Mouse (Mus musculus): ENCODE results near the gene 6030408B16Rik. TPM values are rescaled to one million over a fixed set of nuclear protein-coding genes. Genes with fewer than 3 reads are reported as not detected.

6030408B16Rik gene
- polyA plus RNA-seq, 1 experiment from 2014 or later = 0.48 TPM

GRCm38 (mm10) chr15:101299480-101299960, 6.5 kb downstream of the 6030408B16Rik start:
- 64% methylated on average over 14 of the region's 14 CpGs for WGBS
- H3K36me3 ChIP-seq (ENCODE audit: control insufficient read depth, insufficient read depth) = no peaks in the 10 kb centered on the region

GRCm38 (mm10) chr15:101300128-101300527, 7.1 kb downstream of the 6030408B16Rik start:
- Histone ChIP-seq H3K4me2 (replicated peaks; ENCODE audit: low read depth) (no peak overlapping the region), H3K4me1 (replicated peaks; ENCODE audit: control insufficient read depth, insufficient read depth, low read length) (no peaks in the 10 kb centered on the region), H3K27ac (ENCODE audit: low read depth, low read length) (no peak overlapping the region), H3K36me3 (ENCODE audit: control insufficient read depth, insufficient read depth) (no peaks in the 10 kb centered on the region), H3K9ac (ENCODE audit: low read depth, low read length) (no peak overlapping the region; the same call in 1 of the 2 replicates), H3K27me3 (replicated peaks; ENCODE audit: control insufficient read depth, insufficient read depth, low read length) (no peaks in the 10 kb centered on the region), H3K4me3 (ENCODE audit: low read depth, low read length) (no peak overlapping the region), H3K9me3 (ENCODE audit: control insufficient read depth) (no peaks in the 10 kb centered on the region)
- TF ChIP-seq CTCF (IDR thresholded peaks at IDR 0.05; ENCODE audit: low read depth) = no peak
- WGBS = 46% methylated on average over 6 of the region's 6 CpGs
- ATAC-seq = no peak

More at GRCm38 (mm10) chr15:101299480-101299960, 6.5 kb downstream of the 6030408B16Rik start:
- Histone ChIP-seq H3K27me3 (replicated peaks; ENCODE audit: control insufficient read depth, insufficient read depth, low read length) (no peaks in the 10 kb centered on the region), H3K4me2 (replicated peaks; ENCODE audit: low read depth) (no peak overlapping the region), H3K4me1 (replicated peaks; ENCODE audit: control insufficient read depth, insufficient read depth, low read length) (no peaks in the 10 kb centered on the region), H3K9me3 (ENCODE audit: control insufficient read depth) (no peaks in the 10 kb centered on the region), H3K9ac (ENCODE audit: low read depth, low read length) (no peak overlapping the region), H3K4me3 (ENCODE audit: low read depth, low read length) (no peak overlapping the region), H3K27ac (ENCODE audit: low read depth, low read length) (no peak overlapping the region)
- ATAC-seq = no peak
- no peak for TF ChIP-seq CTCF (IDR thresholded peaks at IDR 0.05; ENCODE audit: low read depth)

- Histone ChIP-seq H3K27me3 (replicated peaks; ENCODE audit: control insufficient read depth, insufficient read depth, low read length) (no peaks in the 10 kb centered on the region), H3K4me3 (ENCODE audit: low read depth, low read length) (no peak overlapping the region), H3K27ac (ENCODE audit: low read depth, low read length) (no peak overlapping the region), H3K4me1 (replicated peaks; ENCODE audit: control insufficient read depth, insufficient read depth, low read length) (no peaks in the 10 kb centered on the region), H3K9ac (ENCODE audit: low read depth, low read length) (no peak overlapping the region), H3K4me2 (replicated peaks; ENCODE audit: low read depth) (no peak overlapping the region), H3K9me3 (ENCODE audit: control insufficient read depth) (no peaks in the 10 kb centered on the region), H3K36me3 (ENCODE audit: control insufficient read depth, insufficient read depth) (no peaks in the 10 kb centered on the region)
- no peak for TF ChIP-seq CTCF (IDR thresholded peaks at IDR 0.05; ENCODE audit: low read depth)
- no peak for ATAC-seq
- 75% methylated on average over 3 of the region's 3 CpGs for WGBS
Measured at GRCm38 (mm10) chr15:101302201-101302600, 9.2 kb downstream of the 6030408B16Rik start.

- WGBS = 77% methylated on average over 4 of the region's 4 CpGs
Measured at GRCm38 (mm10) chr15:101303830-101304229, 10.8 kb downstream of the 6030408B16Rik start.

DNA sequence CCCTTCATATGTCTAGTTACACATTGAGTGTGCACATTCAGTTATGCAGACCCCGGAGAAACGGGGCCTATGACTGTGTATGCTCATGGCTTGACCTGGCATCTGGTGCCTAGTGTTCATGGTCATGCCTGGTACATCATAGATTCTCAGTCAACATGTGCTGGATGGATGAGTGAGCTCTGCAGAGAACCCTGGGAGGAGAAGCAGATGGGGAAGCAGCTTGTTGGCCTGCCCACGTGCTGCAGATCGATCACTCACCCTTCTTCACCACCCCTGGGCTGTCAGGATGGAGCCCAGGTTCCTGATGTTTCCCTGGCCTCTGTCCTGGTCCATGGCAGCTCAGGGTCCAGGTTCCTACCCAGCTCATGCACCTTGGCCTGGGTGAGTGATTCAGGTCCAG, 13.4 kb downstream of the 6030408B16Rik start:
- no peaks in the 10 kb centered on the region for H3K36me3 ChIP-seq (ENCODE audit: control insufficient read depth, insufficient read depth)
- H3K9ac ChIP-seq (ENCODE audit: low read depth, low read length) = no peak overlapping the region
- no peak overlapping the region for H3K4me2 ChIP-seq (replicated peaks; ENCODE audit: low read depth)
- ATAC-seq = no peak
- no peaks in the 10 kb centered on the region for H3K4me1 ChIP-seq (replicated peaks; ENCODE audit: control insufficient read depth, insufficient read depth, low read length)
- H3K4me3 ChIP-seq (ENCODE audit: low read depth, low read length) = no peak overlapping the region
- no peaks in the 10 kb centered on the region for H3K27me3 ChIP-seq (replicated peaks; ENCODE audit: control insufficient read depth, insufficient read depth, low read length)
- H3K9me3 ChIP-seq (ENCODE audit: control insufficient read depth) = no peaks in the 10 kb centered on the region
- WGBS = 93% methylated on average over 4 of the region's 4 CpGs
- no peak for TF ChIP-seq CTCF (IDR thresholded peaks at IDR 0.05; ENCODE audit: low read depth)
- no peak overlapping the region for H3K27ac ChIP-seq (ENCODE audit: low read depth, low read length)

More at GRCm38 (mm10) chr15:101303830-101304229, 10.8 kb downstream of the 6030408B16Rik start:
- Histone ChIP-seq H3K4me3 (ENCODE audit: low read depth, low read length) (no peak overlapping the region), H3K27ac (ENCODE audit: low read depth, low read length) (no peak overlapping the region), H3K9me3 (ENCODE audit: control insufficient read depth) (no peaks in the 10 kb centered on the region), H3K4me2 (replicated peaks; ENCODE audit: low read depth) (no peak overlapping the region), H3K9ac (ENCODE audit: low read depth, low read length) (no peak overlapping the region), H3K36me3 (ENCODE audit: control insufficient read depth, insufficient read depth) (no peaks in the 10 kb centered on the region), H3K27me3 (replicated peaks; ENCODE audit: control insufficient read depth, insufficient read depth, low read length) (no peaks in the 10 kb centered on the region), H3K4me1 (replicated peaks; ENCODE audit: control insufficient read depth, insufficient read depth, low read length) (no peaks in the 10 kb centered on the region)
- ATAC-seq = no peak
- no peak for TF ChIP-seq CTCF (IDR thresholded peaks at IDR 0.05; ENCODE audit: low read depth)

- Histone ChIP-seq H3K9me3 (ENCODE audit: control insufficient read depth) (no peaks in the 10 kb centered on the region), H3K4me2 (replicated peaks; ENCODE audit: low read depth) (no peak overlapping the region), H3K9ac (ENCODE audit: low read depth, low read length) (no peak overlapping the region), H3K36me3 (ENCODE audit: control insufficient read depth, insufficient read depth) (no peaks in the 10 kb centered on the region), H3K27ac (ENCODE audit: low read depth, low read length) (no peak overlapping the region), H3K4me1 (replicated peaks; ENCODE audit: control insufficient read depth, insufficient read depth, low read length) (no peaks in the 10 kb centered on the region), H3K27me3 (replicated peaks; ENCODE audit: control insufficient read depth, insufficient read depth, low read length) (no peaks in the 10 kb centered on the region), H3K4me3 (ENCODE audit: low read depth, low read length) (no peak overlapping the region)
- no peak for ATAC-seq
- 65% methylated on average over 13 of the region's 13 CpGs for WGBS
- no peak for TF ChIP-seq CTCF (IDR thresholded peaks at IDR 0.05; ENCODE audit: low read depth)
Measured at GRCm38 (mm10) chr15:101308440-101309348, 15.7 kb downstream of the 6030408B16Rik start.

Measured in intestine, postnatal 0 days (tissue).